Mouse (Mus musculus) liver, postnatal 0 days (tissue): Measurements from ENCODE around the gene Armc5. TPM values are rescaled to one million over a fixed set of nuclear protein-coding genes. Genes with fewer than 3 reads are reported as not detected.

Experiments used
- ATAC-seq: fragments of 200-750 bp; cut with Nextera tagmentation; 2 replicates; pipeline ENCODE4 v1.8.0; 2017; ENCODE audit warnings: mild to moderate bottlenecking, moderate library complexity
- DNase-seq: peaks from one replicate; pipeline ENCODE4 v3.0.0-alpha.2; 2016
- H3K27ac ChIP-seq: fragments of 300-500 bp; sonication (generic); 2 replicates; pipeline ENCODE4 v1.5.1; 2014; ENCODE audit warnings: antibody characterized with exemption, moderate library complexity, mild to moderate bottlenecking, low read depth
- H3K27me3 ChIP-seq: fragments of 300-500 bp; sonication (generic); 2 replicates; pipeline ENCODE4 v1.6.1; 2014; ENCODE audit warnings: low read length, control low read depth, mixed read lengths; ENCODE audit not compliant: insufficient read depth
- H3K36me3 ChIP-seq: fragments of 300-500 bp; sonication (generic); replicated peaks from 2 replicates; pipeline ENCODE4 v1.6.1; 2014; ENCODE audit warnings: mild to moderate bottlenecking, control low read depth, low read length, moderate library complexity, mixed read lengths; ENCODE audit not compliant: insufficient read depth
- H3K4me1 ChIP-seq: fragments of 300-500 bp; sonication (generic); 2 replicates; pipeline ENCODE4 v1.6.1; 2014; ENCODE audit warnings: antibody characterized with exemption, mild to moderate bottlenecking, control low read depth; ENCODE audit not compliant: insufficient read depth
- H3K4me2 ChIP-seq: fragments of 300-500 bp; sonication (generic); 2 replicates; pipeline ENCODE4 v1.6.1; 2014; ENCODE audit warnings: low read depth, mild to moderate bottlenecking, low read length, moderate library complexity, mixed read lengths
- H3K4me3 ChIP-seq: fragments of 300-500 bp; sonication (generic); 2 replicates; pipeline ENCODE4 v1.5.1; 2014; ENCODE audit warnings: low read depth, low read length
- H3K9ac ChIP-seq: fragments of 300-500 bp; sonication (generic); replicated peaks from 2 replicates; pipeline ENCODE4 v1.6.1; 2014; ENCODE audit warnings: mild to moderate bottlenecking, moderate library complexity
- H3K9me3 ChIP-seq: fragments of 300-500 bp; sonication (generic); 2 replicates; pipeline ENCODE4 v1.6.1; 2016; ENCODE audit warnings: mild to moderate bottlenecking, control low read depth, low read length, mixed read lengths
- CTCF ChIP-seq: sonication (generic); IDR thresholded peaks from 2 replicates; pipeline ENCODE4 v1.5.1; 2016; ENCODE audit warnings: antibody characterized with exemption, low read depth
- EP300 ChIP-seq: IDR thresholded peaks from 2 replicates; pipeline ENCODE4 v1.6.1; 2016; ENCODE audit warnings: antibody characterized with exemption, low read depth, mild to moderate bottlenecking
- WGBS: fragments of 180-500 bp; shearing (Covaris S2); extraction: QIAGEN DNeasy Blood & Tissue Kit; methylation state at CpG from one replicate; pipeline ENCODE4 v1.1.7; 2014; ENCODE audit not compliant: insufficient replicate concordance; 5-methylcytosine and 5-hydroxymethylcytosine counted together
- polyA plus RNA-seq: library from polyadenylated mRNA; unstranded; fragments of >200 nt; fragmentation: Nextera tagmentation; extraction: Ambion mirVana; gene quantifications from 2 replicates; pipeline ENCODE4 v1.2.1, GENCODE M21; 2015

Armc5 gene
- polyA plus RNA-seq, 1 experiment from 2014 or later, result 5.6 TPM

DNA sequence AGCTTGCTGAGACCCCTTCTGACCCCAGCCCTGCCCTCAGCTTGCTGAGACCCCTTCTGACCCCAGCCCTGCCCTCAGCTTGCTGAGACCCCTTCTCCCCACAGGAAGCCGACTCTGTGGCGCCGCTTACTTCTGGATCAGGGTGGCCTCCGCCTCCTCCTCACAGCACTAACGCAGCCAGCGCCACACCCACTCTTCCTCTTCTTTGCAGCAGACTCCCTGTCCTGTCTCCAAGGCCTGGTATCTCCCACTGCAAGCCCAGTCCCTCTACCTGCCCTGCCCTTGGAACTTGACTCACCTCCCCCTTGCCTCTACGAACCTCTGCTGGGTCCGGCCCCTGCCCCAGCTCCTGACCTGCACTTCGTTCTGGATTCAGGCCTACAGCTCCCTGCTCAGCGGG, 6.8 kb downstream of the Armc5 start:
- Histone ChIP-seq H3K4me2 (no peak overlapping the region), H3K27me3 (peaks cover 5% of the 10 kb centered on the region; the same call in 1 of the 2 replicates), H3K4me3 (no peak overlapping the region), H3K27ac (no peak overlapping the region), H3K9ac (no peak overlapping the region), H3K9me3 (no peaks in the 10 kb centered on the region), H3K4me1 (peaks cover 12% of the 10 kb centered on the region), H3K36me3 (peaks cover 40% of the 10 kb centered on the region)
- WGBS, result 78% methylated on average over 10 of the region's 10 CpGs
- DNase-seq, result no peak
- TF ChIP-seq CTCF, result no peak
- no peak for TF ChIP-seq EP300
- ATAC-seq, result no peak

DNA sequence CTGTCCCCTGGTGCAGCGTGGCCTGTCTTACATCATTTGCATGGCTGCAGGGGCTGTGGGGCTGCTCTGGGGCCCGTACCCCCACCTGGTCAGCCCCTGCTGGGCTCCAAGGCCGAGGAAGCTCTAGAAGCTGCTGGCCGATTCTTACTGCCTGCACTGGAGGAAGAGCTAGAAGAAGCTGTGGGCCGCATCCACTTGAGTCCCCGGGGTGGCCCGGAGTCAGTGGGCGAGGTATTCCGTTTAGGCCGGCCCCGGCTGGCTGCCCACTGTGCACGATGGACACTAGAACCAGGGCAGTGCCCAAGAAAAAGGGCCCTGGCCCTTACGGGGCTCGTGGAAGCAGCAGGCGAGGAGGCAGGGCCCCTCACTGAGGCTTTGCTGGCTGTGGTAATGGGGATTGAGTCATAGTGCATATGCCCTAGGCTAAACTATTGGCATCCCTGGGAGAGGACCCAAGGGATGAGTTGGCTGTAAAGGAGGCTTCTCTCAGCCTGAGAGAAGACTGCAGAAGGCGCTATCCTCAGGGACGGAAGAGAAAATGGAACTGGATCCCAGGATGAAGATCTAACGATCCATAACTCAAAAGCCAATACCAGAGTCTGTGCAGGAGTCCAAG, 7.4 kb downstream of the Armc5 start:
- Histone ChIP-seq H3K4me3 (no peak overlapping the region), H3K9me3 (no peaks in the 10 kb centered on the region), H3K9ac (no peak overlapping the region), H3K4me2 (no peak overlapping the region), H3K27me3 (peaks cover 5% of the 10 kb centered on the region; the same call in 1 of the 2 replicates), H3K4me1 (peaks cover 8% of the 10 kb centered on the region), H3K36me3 (peaks cover 39% of the 10 kb centered on the region), H3K27ac (no peak overlapping the region)
- DNase-seq, result no peak
- 89% methylated on average over 18 of the region's 18 CpGs for WGBS
- ATAC-seq, result no peak
- TF ChIP-seq CTCF (no peak), EP300 (no peak)

DNA sequence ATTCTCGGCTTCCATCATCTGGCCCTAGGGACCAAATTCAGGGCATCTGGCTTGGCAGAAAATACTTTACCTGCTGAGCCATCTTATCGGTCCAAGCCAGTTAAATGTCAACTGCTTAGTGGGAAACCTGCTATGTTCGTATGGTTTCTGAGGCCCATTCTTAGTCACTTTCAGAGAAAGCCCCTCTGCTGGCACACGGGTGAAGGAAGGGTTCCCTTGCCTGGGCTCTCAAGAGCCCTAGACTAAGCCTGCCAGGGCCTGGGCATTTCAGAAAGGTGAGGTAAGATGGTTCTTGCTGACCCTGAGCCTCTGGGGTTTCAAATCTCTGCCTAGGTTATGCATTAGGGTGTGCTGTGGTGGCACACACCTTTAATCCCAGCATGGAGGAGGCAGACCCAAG, 8.4 kb downstream of the Armc5 start:
- TF ChIP-seq EP300, result no peak
- TF ChIP-seq CTCF, result no peak
- WGBS, result 85% methylated on average over 4 of the region's 4 CpGs

DNA sequence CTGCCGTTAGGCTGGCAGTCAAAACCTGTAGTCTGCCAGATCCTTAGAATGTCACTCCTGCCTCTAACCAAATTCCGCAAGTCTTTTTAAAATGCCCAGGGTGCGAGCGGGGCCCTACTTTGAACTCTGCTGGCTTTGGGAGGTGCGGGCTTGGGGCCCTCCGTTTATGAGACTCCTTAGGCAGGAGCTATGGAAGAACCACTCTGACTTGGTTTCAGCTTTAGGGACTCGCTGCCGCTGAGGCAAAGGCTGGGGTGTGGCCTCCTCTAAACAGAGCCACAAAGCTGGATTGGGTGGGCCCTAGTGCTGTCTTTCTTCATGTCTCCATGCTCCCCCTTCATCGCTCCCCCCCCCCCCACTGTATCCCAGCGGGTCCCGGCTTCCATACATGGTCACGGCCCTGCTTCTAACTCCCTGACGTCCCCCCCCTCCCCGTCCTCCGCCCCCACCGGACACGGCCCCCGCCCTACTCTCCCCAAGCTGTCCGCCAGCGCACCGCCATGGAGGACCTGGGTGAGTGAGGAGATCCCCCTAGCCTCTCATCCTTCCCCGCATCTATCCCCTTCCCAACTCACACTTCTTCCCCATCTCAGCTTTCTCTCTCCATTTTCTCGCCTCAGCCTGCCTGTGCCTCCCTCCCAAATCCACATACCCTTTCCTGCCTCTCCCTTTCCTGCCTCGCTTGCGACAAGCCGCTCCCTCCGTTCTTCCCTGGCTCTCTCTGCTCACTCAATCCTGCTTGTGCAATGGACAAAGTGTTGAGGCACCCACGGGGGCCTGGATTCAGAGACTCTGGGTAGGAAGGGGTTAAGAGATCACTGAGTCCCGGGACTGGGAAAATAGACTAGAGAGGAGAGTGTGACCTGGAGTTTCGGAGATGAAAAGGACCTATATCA, 9.6 kb downstream of the Armc5 start, which contains the start of gene Tgfb1i1:
Tgfb1i1 (plus strand) TSS at position 317 of the 896 bp plus-strand sequence.
- H3K27me3 ChIP-seq, result peaks cover 5% of the 10 kb centered on the region
- peak within 1 kb of the TSS; percentile 62 for H3K9ac ChIP-seq
- peak within 1 kb of the TSS; percentile 70 for H3K4me2 ChIP-seq
- peak within 1 kb of the TSS; percentile 43 for H3K4me3 ChIP-seq
- DNase-seq (peak; percentile 45), ATAC-seq (peak; percentile 43)
- TF ChIP-seq EP300, result no peak
- no peak for TF ChIP-seq CTCF
- WGBS, result 13% methylated on average over 24 of the region's 30 CpGs
- H3K27ac ChIP-seq, result peak within 1 kb of the TSS; percentile 44; the same call in 1 of the 2 replicates
- peaks cover 8% of the 10 kb centered on the region for H3K4me1 ChIP-seq
- H3K9me3 ChIP-seq, result no peaks in the 10 kb centered on the region
- H3K36me3 ChIP-seq, result peaks cover 20% of the 10 kb centered on the region

More for the DNA sequence above, 8.4 kb downstream of the Armc5 start:
- no peak overlapping the region for H3K4me3 ChIP-seq
- peaks cover 5% of the 10 kb centered on the region; the same call in 1 of the 2 replicates for H3K27me3 ChIP-seq
- H3K4me2 ChIP-seq, result no peak overlapping the region
- H3K9me3 ChIP-seq, result no peaks in the 10 kb centered on the region
- H3K27ac ChIP-seq, result no peak overlapping the region
- H3K36me3 ChIP-seq, result peaks cover 30% of the 10 kb centered on the region
- no peak for ATAC-seq
- no peak overlapping the region for H3K9ac ChIP-seq
- H3K4me1 ChIP-seq, result peaks cover 8% of the 10 kb centered on the region
- DNase-seq, result no peak

DNA sequence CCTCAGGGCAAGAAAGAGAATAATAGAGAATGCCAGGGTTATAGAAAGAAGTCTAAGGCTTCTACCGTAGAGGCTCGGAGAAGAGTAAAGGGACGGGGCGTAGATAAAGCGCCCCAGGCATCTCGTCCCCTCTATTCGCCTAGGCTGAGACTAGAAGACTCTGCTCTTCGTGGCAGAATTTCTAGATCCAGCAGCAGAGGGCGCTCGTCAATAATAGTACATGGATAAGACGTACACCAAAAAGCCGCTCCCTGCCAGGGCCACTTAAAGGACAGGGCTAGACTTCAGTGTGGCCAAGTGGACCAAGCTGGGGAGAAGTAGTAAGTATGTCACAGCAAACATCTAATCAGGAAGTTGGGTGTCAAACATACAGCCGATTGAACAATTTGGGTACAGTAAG, 10.3 kb downstream of the Armc5 start:
- Histone ChIP-seq H3K9ac (peak overlapping the region; percentile 62), H3K4me2 (peak overlapping the region; percentile 70), H3K4me3 (peak overlapping the region; percentile 43), H3K27ac (peak overlapping the region; percentile 44; the same call in 1 of the 2 replicates), H3K36me3 (peaks cover 17% of the 10 kb centered on the region), H3K9me3 (no peaks in the 10 kb centered on the region), H3K27me3 (peaks cover 5% of the 10 kb centered on the region), H3K4me1 (peaks cover 8% of the 10 kb centered on the region)
- TF ChIP-seq CTCF (peak; percentile 86), EP300 (no peak)
- DNase-seq, result peak; percentile 86
- peak; percentile 72 for ATAC-seq
- 3% methylated on average over 13 of the region's 13 CpGs for WGBS
